Mouse (Mus musculus) intestine, postnatal 0 days (tissue): ENCODE data around the gene Chil1. TPM values are rescaled to one million over a fixed set of nuclear protein-coding genes. Genes with fewer than 3 reads are reported as not detected.

Experiments used
- ATAC-seq: fragments of 200-750 bp; cut with Nextera tagmentation; 2 replicates; pipeline ENCODE4 v1.8.0; 2017; ENCODE audit warnings: mild to moderate bottlenecking, moderate TSS enrichment, moderate library complexity
- H3K27ac ChIP-seq: fragments of 300-500 bp; sonication (generic); 2 replicates; pipeline ENCODE4 v1.5.1; 2014; ENCODE audit warnings: mild to moderate bottlenecking, low read depth, low read length, moderate library complexity
- H3K27me3 ChIP-seq: fragments of 300-500 bp; sonication (generic); replicated peaks from 2 replicates; pipeline ENCODE4 v1.6.1; 2014; ENCODE audit warnings: low read length, mixed read lengths; ENCODE audit not compliant: control insufficient read depth, insufficient read depth
- H3K36me3 ChIP-seq: fragments of 300-500 bp; sonication (generic); 2 replicates; pipeline ENCODE4 v1.6.1; 2014; ENCODE audit warnings: mild to moderate bottlenecking, moderate library complexity; ENCODE audit not compliant: control insufficient read depth, insufficient read depth
- H3K4me1 ChIP-seq: fragments of 300-500 bp; sonication (generic); replicated peaks from 2 replicates; pipeline ENCODE4 v1.6.1; 2014; ENCODE audit warnings: antibody characterized with exemption, low read length, mixed read lengths; ENCODE audit not compliant: control insufficient read depth, insufficient read depth
- H3K4me2 ChIP-seq: fragments of 300-500 bp; sonication (generic); replicated peaks from 2 replicates; pipeline ENCODE4 v1.6.1; 2014; ENCODE audit warnings: low read depth, mild to moderate bottlenecking, moderate library complexity
- H3K4me3 ChIP-seq: fragments of 300-500 bp; sonication (generic); 2 replicates; pipeline ENCODE4 v1.5.1; 2014; ENCODE audit warnings: low read depth, low read length
- H3K9ac ChIP-seq: fragments of 300-500 bp; sonication (generic); 2 replicates; pipeline ENCODE4 v1.6.1; 2014; ENCODE audit warnings: mild to moderate bottlenecking, low read depth, low read length
- H3K9me3 ChIP-seq: fragments of 300-500 bp; sonication (generic); 2 replicates; pipeline ENCODE4 v1.6.1; 2016; ENCODE audit warnings: mixed run types; ENCODE audit not compliant: control insufficient read depth
- CTCF ChIP-seq: sonication (generic); IDR thresholded peaks from 2 replicates; pipeline ENCODE4 v1.5.1; 2016; ENCODE audit warnings: low read depth, mild to moderate bottlenecking, control low read depth, antibody characterized with exemption, moderate library complexity
- WGBS: fragments of 180-500 bp; shearing (Covaris S2); extraction: QIAGEN DNeasy Blood & Tissue Kit; methylation state at CpG from one replicate; pipeline ENCODE4 v1.1.7; 2014; 5-methylcytosine and 5-hydroxymethylcytosine counted together
- polyA plus RNA-seq: library from polyadenylated mRNA; unstranded; fragments of >200 nt; fragmentation: Nextera tagmentation; extraction: Ambion mirVana; gene quantifications from 2 replicates; pipeline ENCODE4 v1.2.1, GENCODE M21; 2015

The Chil1 gene
- polyA plus RNA-seq, 1 experiment from 2014 or later = 0.99 TPM

- no peaks in the 10 kb centered on the region for H3K36me3 ChIP-seq
- H3K4me3 ChIP-seq = no peak overlapping the region
- TF ChIP-seq CTCF = no peak
- no peaks in the 10 kb centered on the region for H3K27me3 ChIP-seq
- 84% methylated on average over 6 of the region's 6 CpGs for WGBS
- no peak overlapping the region for H3K4me2 ChIP-seq
- no peak overlapping the region for H3K9ac ChIP-seq
- H3K27ac ChIP-seq = no peak overlapping the region
- ATAC-seq = no peak
- H3K9me3 ChIP-seq = no peaks in the 10 kb centered on the region
- H3K4me1 ChIP-seq = peaks cover 11% of the 10 kb centered on the region
These were observed 28.3 kb downstream of the Chil1 start for GRCm38 (mm10) chr1:134210179-134210755.

- ATAC-seq = no peak
- H3K9me3 ChIP-seq = no peaks in the 10 kb centered on the region
- H3K9ac ChIP-seq = no peak overlapping the region
- no peak overlapping the region for H3K27ac ChIP-seq
- no peak overlapping the region for H3K4me3 ChIP-seq
- no peak overlapping the region for H3K4me2 ChIP-seq
- TF ChIP-seq CTCF = no peak
- H3K27me3 ChIP-seq = no peaks in the 10 kb centered on the region
- no peaks in the 10 kb centered on the region for H3K36me3 ChIP-seq
- H3K4me1 ChIP-seq = peaks cover 8% of the 10 kb centered on the region
- 67% methylated on average over 6 of the region's 6 CpGs for WGBS
These were observed 29.1 kb downstream of the Chil1 start for GRCm38 (mm10) chr1:134211043-134211442.

GRCm38 (mm10) chr1:134211631-134212030, 29.7 kb downstream of the Chil1 start:
- no peaks in the 10 kb centered on the region for H3K36me3 ChIP-seq
- no peak overlapping the region for H3K27ac ChIP-seq
- ATAC-seq = no peak

GRCm38 (mm10) chr1:134212351-134212750, 30.4 kb downstream of the Chil1 start:
- WGBS = 75% methylated on average over 6 of the region's 6 CpGs
- TF ChIP-seq CTCF = no peak

More at GRCm38 (mm10) chr1:134211631-134212030, 29.7 kb downstream of the Chil1 start:
- H3K27me3 ChIP-seq = no peaks in the 10 kb centered on the region
- no peak overlapping the region for H3K9ac ChIP-seq
- no peak overlapping the region for H3K4me3 ChIP-seq
- 51% methylated on average over 2 of the region's 2 CpGs for WGBS
- H3K9me3 ChIP-seq = no peaks in the 10 kb centered on the region
- TF ChIP-seq CTCF = no peak
- no peak overlapping the region for H3K4me2 ChIP-seq
- H3K4me1 ChIP-seq = peaks cover 3% of the 10 kb centered on the region; the same call in 1 of the 2 replicates

GRCm38 (mm10) chr1:134213405-134213804, 31.4 kb downstream of the Chil1 start:
- Histone ChIP-seq H3K4me1 (no peaks in the 10 kb centered on the region), H3K4me3 (no peak overlapping the region), H3K9me3 (no peaks in the 10 kb centered on the region), H3K9ac (no peak overlapping the region), H3K27me3 (no peaks in the 10 kb centered on the region), H3K27ac (no peak overlapping the region), H3K36me3 (no peaks in the 10 kb centered on the region), H3K4me2 (no peak overlapping the region)
- TF ChIP-seq CTCF = no peak
- 28% methylated on average over 7 of the region's 7 CpGs for WGBS
- ATAC-seq = no peak

More at GRCm38 (mm10) chr1:134212351-134212750, 30.4 kb downstream of the Chil1 start:
- Histone ChIP-seq H3K27ac (no peak overlapping the region), H3K27me3 (no peaks in the 10 kb centered on the region), H3K4me1 (no peaks in the 10 kb centered on the region), H3K9me3 (no peaks in the 10 kb centered on the region), H3K9ac (no peak overlapping the region), H3K4me3 (no peak overlapping the region), H3K36me3 (no peaks in the 10 kb centered on the region), H3K4me2 (no peak overlapping the region)
- no peak for ATAC-seq

- H3K4me3 ChIP-seq = no peak overlapping the region
- H3K9me3 ChIP-seq = no peaks in the 10 kb centered on the region
- no peak overlapping the region for H3K27ac ChIP-seq
- no peak for ATAC-seq
- TF ChIP-seq CTCF = no peak
- H3K9ac ChIP-seq = no peak overlapping the region
- H3K4me1 ChIP-seq = no peaks in the 10 kb centered on the region
- H3K27me3 ChIP-seq = no peaks in the 10 kb centered on the region
- 77% methylated on average over 7 of the region's 7 CpGs for whole genome bisulfite sequencing
- no peaks in the 10 kb centered on the region for H3K36me3 ChIP-seq
- no peak overlapping the region for H3K4me2 ChIP-seq
These were observed 33.1 kb downstream of the Chil1 start for GRCm38 (mm10) chr1:134215059-134215458.
